Comparison of ENCODE assay signal across 10 mouse cellular contexts in the genomic region with DNA sequence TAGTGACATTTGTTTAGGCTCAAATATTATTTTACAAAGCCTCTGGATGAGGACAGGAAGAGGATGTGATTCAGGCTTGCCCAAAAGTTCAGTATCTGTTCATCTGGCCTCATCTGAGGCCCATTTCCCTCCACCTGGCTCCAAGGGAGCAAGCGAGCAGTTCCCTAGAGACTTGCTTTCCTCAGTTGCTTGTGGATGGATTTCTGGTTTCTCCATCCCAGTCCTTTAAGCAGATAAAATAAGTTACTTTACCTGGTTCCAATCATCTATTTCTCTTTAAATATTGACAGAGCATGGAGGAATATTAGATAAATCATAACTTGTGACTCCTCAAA. TPM values are rescaled to one million over a fixed set of nuclear protein-coding genes. Genes with fewer than 3 reads are reported as not detected.
DNase-seq lines count a peak whose midpoint lies in the region; ATAC-seq lines count a peak whose summit lies in the region.
"Had no signal": no experiment of that assay in that cellular context is flagged by ENCODE, and none has a peak within 500 bp of the region (broad histone marks: within the 10 kb centered on the region; RNA-seq: fewer than 3 reads in every experiment).

No protein-coding gene starts in this region.

- peaks cover 12% of the 10 kb centered on the region for H3K4me1 ChIP-seq in hindbrain, embryonic 12.5 days
- peaks cover under 1% of the 10 kb centered on the region; the same call in 1 of the 2 replicates for H3K4me1 ChIP-seq in hindbrain, embryonic 11.5 days (replicated peaks; ENCODE audit: control insufficient read depth, insufficient read depth, low read length)
- peaks cover 15% of the 10 kb centered on the region for H3K4me1 ChIP-seq in midbrain, embryonic 16.5 days (ENCODE audit: control insufficient read depth, insufficient read depth, low read length)
- peaks cover 20% of the 10 kb centered on the region for H3K4me1 ChIP-seq in midbrain, embryonic 10.5 days
- peaks cover 21% of the 10 kb centered on the region for H3K4me1 ChIP-seq in liver, embryonic 13.5 days (replicated peaks)

- 89% methylated on average over 1 of the region's 1 CpGs for WGBS in hindbrain, embryonic 12.5 days
- 94% methylated on average over 1 of the region's 1 CpGs for WGBS in hindbrain, embryonic 11.5 days
- 75% methylated on average over 1 of the region's 1 CpGs for WGBS in midbrain, embryonic 16.5 days
- WGBS in midbrain, embryonic 10.5 days = 93% methylated on average over 1 of the region's 1 CpGs
- WGBS in liver, embryonic 13.5 days (ENCODE audit: insufficient replicate concordance) = 60% methylated on average over 1 of the region's 1 CpGs

- no peak overlapping the region for H3K27ac ChIP-seq in hindbrain, embryonic 12.5 days
- no peak overlapping the region for H3K27ac ChIP-seq in hindbrain, embryonic 11.5 days (ENCODE audit: low read depth, low read length)
- 0 out of 2 replicates have a peak overlapping the region, but pooled peaks have one; percentile 50 for H3K27ac ChIP-seq in midbrain, embryonic 16.5 days (ENCODE audit: low read length)
- no peak overlapping the region for H3K27ac ChIP-seq in midbrain, embryonic 10.5 days (replicated peaks)
- no peak overlapping the region for H3K27ac ChIP-seq in liver, embryonic 13.5 days

- no peaks in the 10 kb centered on the region for H3K9me3 ChIP-seq in hindbrain, embryonic 12.5 days (replicated peaks)
- no peaks in the 10 kb centered on the region for H3K9me3 ChIP-seq in hindbrain, embryonic 11.5 days (ENCODE audit: control insufficient read depth, low read length)
- H3K9me3 ChIP-seq in midbrain, embryonic 16.5 days (replicated peaks; ENCODE audit: control insufficient read depth, low read length, poor library complexity, severe bottlenecking) = no peaks in the 10 kb centered on the region
- no peaks in the 10 kb centered on the region for H3K9me3 ChIP-seq in midbrain, embryonic 10.5 days (replicated peaks)
- no peaks in the 10 kb centered on the region for H3K9me3 ChIP-seq in liver, embryonic 13.5 days (replicated peaks)
- H3K9me3 ChIP-seq: midbrain, embryonic 12.5 days had no signal

- peaks cover 22% of the 10 kb centered on the region for H3K36me3 ChIP-seq in hindbrain, embryonic 12.5 days
- no peaks in the 10 kb centered on the region for H3K36me3 ChIP-seq in hindbrain, embryonic 11.5 days (ENCODE audit: control insufficient read depth, insufficient read depth, low read length)
- peaks cover 6% of the 10 kb centered on the region for H3K36me3 ChIP-seq in midbrain, embryonic 16.5 days (ENCODE audit: control insufficient read depth, insufficient read depth, low read length)
- peaks cover 53% of the 10 kb centered on the region for H3K36me3 ChIP-seq in midbrain, embryonic 10.5 days
- peaks cover 50% of the 10 kb centered on the region for H3K36me3 ChIP-seq in liver, embryonic 13.5 days

- no peak for ATAC-seq in CD4-positive, CD25-positive, alpha-beta regulatory T cell, adult 4 months
- ATAC-seq in hindbrain, embryonic 12.5 days (ENCODE audit: low FRiP score) = no peak
- no peak for ATAC-seq in hindbrain, embryonic 11.5 days (ENCODE audit: low FRiP score)
- no peak for ATAC-seq in midbrain, embryonic 16.5 days
- ATAC-seq in liver, embryonic 13.5 days (ENCODE audit: low read depth) = no peak
- ATAC-seq in activated CD4-positive, CD25-positive, alpha-beta regulatory T cell, adult 4 months = no peak
- ATAC-seq: lung, postnatal 0 days had no signal

- H3K4me2 ChIP-seq in hindbrain, embryonic 12.5 days (replicated peaks) = 0 out of 2 replicates have a peak overlapping the region, but pooled peaks have one; percentile 17
- H3K4me2 ChIP-seq in hindbrain, embryonic 11.5 days (replicated peaks; ENCODE audit: low read depth, low read length) = no peak overlapping the region
- H3K4me2 ChIP-seq in midbrain, embryonic 16.5 days (ENCODE audit: low read length) = no peak overlapping the region
- 0 out of 2 replicates have a peak overlapping the region, but pooled peaks have one; percentile 38 for H3K4me2 ChIP-seq in liver, embryonic 13.5 days

- H3K9ac ChIP-seq in hindbrain, embryonic 12.5 days = no peak overlapping the region
- no peak overlapping the region for H3K9ac ChIP-seq in hindbrain, embryonic 11.5 days (ENCODE audit: low read depth, low read length)
- no peak overlapping the region for H3K9ac ChIP-seq in midbrain, embryonic 16.5 days (ENCODE audit: low read depth, low read length)
- 0 out of 2 replicates have a peak overlapping the region, but pooled peaks have one; percentile 43 for H3K9ac ChIP-seq in liver, embryonic 13.5 days
- H3K9ac ChIP-seq: midbrain, embryonic 12.5 days had no signal

- H3K4me3 ChIP-seq in hindbrain, embryonic 12.5 days = no peak overlapping the region
- H3K4me3 ChIP-seq in hindbrain, embryonic 11.5 days (ENCODE audit: low read depth, low read length) = no peak overlapping the region
- H3K4me3 ChIP-seq in midbrain, embryonic 16.5 days (ENCODE audit: low read depth, low read length) = no peak overlapping the region
- no peak overlapping the region for H3K4me3 ChIP-seq in midbrain, embryonic 10.5 days
- no peak overlapping the region for H3K4me3 ChIP-seq in liver, embryonic 13.5 days (replicated peaks)
- H3K4me3 ChIP-seq: midbrain, embryonic 12.5 days had no signal

- DNase-seq in CD4-positive, CD25-positive, alpha-beta regulatory T cell, adult 2 months (ENCODE audit: low read depth, low spot score) = peak; percentile 30
- DNase-seq in hindbrain, embryonic 11.5 days (ENCODE audit: low spot score) = no peak
- DNase-seq in midbrain, embryonic 10.5 days (ENCODE audit: low spot score) = no peak
- no peak for DNase-seq in liver, embryonic 13.5 days

- no peaks in the 10 kb centered on the region for H3K27me3 ChIP-seq in hindbrain, embryonic 12.5 days
- no peaks in the 10 kb centered on the region for H3K27me3 ChIP-seq in hindbrain, embryonic 11.5 days (ENCODE audit: control insufficient read depth, insufficient read depth, low read length)
- H3K27me3 ChIP-seq in midbrain, embryonic 16.5 days (ENCODE audit: control insufficient read depth, insufficient read depth, low read depth, low read length) = no peaks in the 10 kb centered on the region
- no peaks in the 10 kb centered on the region for H3K27me3 ChIP-seq in midbrain, embryonic 10.5 days (ENCODE audit: low read depth, poor library complexity, severe bottlenecking)
- H3K27me3 ChIP-seq in liver, embryonic 13.5 days = no peaks in the 10 kb centered on the region
- H3K27me3 ChIP-seq: midbrain, embryonic 12.5 days had no signal

RNA-seq across cellular contexts. Expression of gene Pcbp1, which starts 2.3 kb away (rescaled TPM):
- polyA plus RNA-seq in CD4-positive, CD25-positive, alpha-beta regulatory T cell, adult 4 months (2017; shearing (Covaris generic)) = 10 to 100 TPM; 18.5 to 35.3 TPM
- polyA plus RNA-seq in hindbrain, embryonic 12.5 days (2016; fragmentation: Nextera tagmentation; extraction: Ambion mirVana) = 557 and 561 TPM in 2 replicates
- polyA plus RNA-seq in hindbrain, embryonic 11.5 days (2014; fragmentation: Nextera tagmentation; extraction: Ambion mirVana) = 382 and 432 TPM in 2 replicates
- 190 and 269 TPM in 2 replicates for polyA plus RNA-seq in midbrain, embryonic 16.5 days (2015; fragmentation: Nextera tagmentation; extraction: Ambion mirVana)
- polyA plus RNA-seq in midbrain, embryonic 10.5 days (2016; fragmentation: Nextera tagmentation; extraction: Ambion mirVana) = 321 and 408 TPM in 2 replicates
- 327 and 339 TPM in 2 replicates for polyA plus RNA-seq in liver, embryonic 13.5 days (2015; fragmentation: Nextera tagmentation; extraction: Ambion mirVana)
- polyA plus RNA-seq in activated CD4-positive, CD25-positive, alpha-beta regulatory T cell, adult 4 months (2017; shearing (Covaris generic)) = 10 to 100 TPM; 35.3 to 39.2 TPM

Comparison
In these comparisons a context has a peak if more than half of its experiments do, and no peak if none do; other contexts are left out.
1. H3K4me2 ChIP-seq: peak in hindbrain, embryonic 12.5 days (single experiment) and liver, embryonic 13.5 days (single experiment); none in hindbrain, embryonic 11.5 days (single experiment) and midbrain, embryonic 16.5 days (single experiment).